Mouse (Mus musculus) lung, adult 2 months (tissue): ENCODE measurements around the gene Umodl1.

Experiments used
- CTCF ChIP-seq: fragments of 200-500 bp; IDR thresholded peaks from 2 replicates; pipeline ENCODE4 v1.5.1; 2011; ENCODE audit warnings: mild to moderate bottlenecking, low read length, control low read depth; ENCODE audit not compliant: insufficient read depth
- POLR2A ChIP-seq: fragments of 200-500 bp; IDR thresholded peaks from 2 replicates; pipeline ENCODE4 v1.6.1; 2011; ENCODE audit warnings: low read depth, mild to moderate bottlenecking, control low read depth, low read length, borderline replicate concordance; ENCODE audit errors: extremely low read depth

DNA sequence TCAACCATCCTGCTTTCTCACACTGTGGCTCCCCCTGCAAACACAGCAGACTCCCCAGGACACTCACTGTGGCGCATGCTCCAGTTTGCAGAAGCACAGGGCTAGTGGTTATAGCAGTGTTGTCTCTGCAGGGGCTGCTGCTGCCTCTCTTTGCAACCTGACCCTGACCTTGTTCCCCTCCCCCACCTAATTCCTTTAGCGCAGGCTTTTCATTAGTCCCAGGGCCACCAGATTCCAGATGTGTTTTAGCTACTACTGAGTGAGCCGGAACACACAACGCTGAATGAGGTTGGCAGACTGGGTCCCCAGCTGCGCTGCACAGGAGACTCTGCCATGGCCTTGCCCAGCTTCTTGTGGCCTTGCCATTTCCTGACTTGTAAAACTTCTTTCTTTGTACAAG, 46.5 kb downstream of the Umodl1 start:
- TF ChIP-seq CTCF (no peak), POLR2A (no peak)
